13 mouse cellular contexts compared by ENCODE assay signal in the genomic region with DNA sequence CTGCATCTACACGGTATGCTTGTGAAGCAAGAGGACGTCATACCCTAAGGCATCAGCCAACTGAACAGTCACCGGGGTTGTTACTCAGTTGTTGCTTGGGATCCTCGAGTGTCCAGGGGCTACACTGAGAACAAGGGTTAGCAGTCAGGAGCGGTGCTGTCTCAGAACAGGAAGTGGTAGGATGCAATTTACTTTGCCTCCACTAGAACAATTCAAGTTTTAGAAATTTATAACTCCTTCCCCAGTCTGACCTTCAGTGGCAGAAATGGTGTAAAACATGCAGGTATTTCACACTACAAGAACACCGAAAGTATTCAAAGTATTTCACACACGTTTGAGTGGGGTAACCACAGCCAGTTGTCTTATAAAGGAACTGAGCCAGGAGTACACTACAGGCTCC.
"Had no signal": no experiment of that assay in that cellular context is flagged by ENCODE, and none has a peak within 500 bp of the region (broad histone marks: within the 10 kb centered on the region; RNA-seq: fewer than 3 reads in every experiment).

No protein-coding gene starts in this region.

- H3K27ac ChIP-seq: limb, embryonic 13.5 days; liver, embryonic 14.5 days; midbrain, embryonic 12.5 days; neural tube, embryonic 15.5 days; stomach, postnatal 0 days had no signal

- H3K4me2 ChIP-seq: limb, embryonic 13.5 days; midbrain, embryonic 12.5 days; neural tube, embryonic 15.5 days had no signal

- DNase-seq: kidney, adult 8-10 months; kidney, postnatal 25 days; left cerebral cortex, postnatal 4 days; lung, adult 18-20 months; lung, postnatal 4 days; right cerebral cortex, adult 18-20 months; thymus, postnatal 14 days had no signal

- H3K4me3 ChIP-seq: limb, embryonic 13.5 days; midbrain, embryonic 12.5 days; neural tube, embryonic 15.5 days had no signal

- H3K36me3 ChIP-seq: limb, embryonic 13.5 days; midbrain, embryonic 12.5 days; neural tube, embryonic 15.5 days had no signal

- H3K9ac ChIP-seq: limb, embryonic 13.5 days; liver, embryonic 14.5 days; midbrain, embryonic 12.5 days; neural tube, embryonic 15.5 days had no signal

- H3K4me1 ChIP-seq: limb, embryonic 13.5 days; midbrain, embryonic 12.5 days; neural tube, embryonic 15.5 days had no signal

- H3K27me3 ChIP-seq: limb, embryonic 13.5 days; midbrain, embryonic 12.5 days; neural tube, embryonic 15.5 days had no signal

- ATAC-seq: midbrain, embryonic 16.5 days had no signal

- H3K9me3 ChIP-seq: limb, embryonic 13.5 days; midbrain, embryonic 12.5 days; neural tube, embryonic 15.5 days had no signal
